Mouse (Mus musculus): ENCODE data around the gene Lyrm7. TPM values are rescaled to one million over a fixed set of nuclear protein-coding genes. Genes with fewer than 3 reads are reported as not detected.

Gene Lyrm7
- polyA plus RNA-seq, 1 experiment from 2014 or later, result 8.6 TPM

DNA sequence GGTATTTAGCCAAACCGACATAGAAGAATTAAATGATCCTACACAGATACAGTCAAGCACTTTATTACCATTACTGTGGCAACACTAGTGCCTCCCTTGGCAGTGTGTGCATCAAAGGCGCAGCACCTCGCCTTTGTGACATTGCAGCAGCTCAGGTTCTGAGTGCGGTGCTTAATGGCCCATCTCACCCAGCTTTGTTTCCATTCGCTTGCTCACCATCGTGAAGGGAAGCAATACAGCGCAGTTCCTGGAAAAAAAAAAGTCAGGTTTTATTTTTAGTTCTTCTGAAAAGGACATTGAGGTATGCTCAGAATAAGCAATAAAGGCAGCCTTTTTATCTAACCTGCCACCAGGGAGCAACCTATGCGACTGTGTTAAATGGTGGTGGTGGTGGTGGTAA lies 33.9 kb downstream of the Lyrm7 start:
- H3K4me3 ChIP-seq (ENCODE audit: low read depth, low read length), result no peak overlapping the region
- no peak overlapping the region for H3K27ac ChIP-seq (ENCODE audit: low read depth, low read length)
- no peaks in the 10 kb centered on the region for H3K27me3 ChIP-seq (ENCODE audit: control insufficient read depth, insufficient read depth, low read length)
- no peak for ATAC-seq (replicated peaks; ENCODE audit: low FRiP score)
- no peak for DNase-seq (ENCODE audit: low spot score)
- 93% methylated on average over 8 of the region's 8 CpGs for WGBS
- H3K36me3 ChIP-seq (ENCODE audit: control insufficient read depth, insufficient read depth, low read length), result no peaks in the 10 kb centered on the region
- H3K9ac ChIP-seq (ENCODE audit: low read length), result no peak overlapping the region
- H3K4me2 ChIP-seq (ENCODE audit: low read depth, low read length, severe bottlenecking), result no peak overlapping the region
- H3K4me1 ChIP-seq (replicated peaks; ENCODE audit: control insufficient read depth, insufficient read depth, low read length), result no peaks in the 10 kb centered on the region
- H3K9me3 ChIP-seq (ENCODE audit: control insufficient read depth, low read length), result peaks cover 3% of the 10 kb centered on the region; the same call in 1 of the 2 replicates

DNA sequence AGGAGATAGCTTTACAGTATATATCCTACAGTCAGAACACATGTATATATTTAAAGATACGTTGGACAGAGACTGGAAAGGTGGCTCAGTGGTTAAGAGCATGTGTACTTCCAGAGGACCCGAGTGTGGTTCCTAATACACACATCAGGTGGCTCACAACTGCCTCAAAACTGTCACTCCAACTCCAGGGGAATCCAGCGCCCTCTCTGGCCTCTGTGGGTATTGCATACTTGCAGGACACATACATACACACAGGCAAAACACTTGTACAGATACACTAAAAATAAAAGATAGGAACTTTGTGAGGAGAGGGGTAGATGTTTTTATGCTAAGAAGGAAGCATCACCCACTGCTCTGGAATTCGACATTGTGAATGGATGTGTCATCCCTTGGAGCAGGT lies 34.9 kb downstream of the Lyrm7 start:
- H3K36me3 ChIP-seq (ENCODE audit: control insufficient read depth, insufficient read depth, low read length), result no peaks in the 10 kb centered on the region
- no peak for DNase-seq (ENCODE audit: low spot score)
- no peak overlapping the region for H3K27ac ChIP-seq (ENCODE audit: low read depth, low read length)
- H3K4me3 ChIP-seq (ENCODE audit: low read depth, low read length), result no peak overlapping the region
- H3K9ac ChIP-seq (ENCODE audit: low read length), result no peak overlapping the region
- peaks cover 3% of the 10 kb centered on the region; the same call in 1 of the 2 replicates for H3K9me3 ChIP-seq (ENCODE audit: control insufficient read depth, low read length)
- H3K27me3 ChIP-seq (ENCODE audit: control insufficient read depth, insufficient read depth, low read length), result no peaks in the 10 kb centered on the region
- no peaks in the 10 kb centered on the region for H3K4me1 ChIP-seq (replicated peaks; ENCODE audit: control insufficient read depth, insufficient read depth, low read length)
- ATAC-seq (replicated peaks; ENCODE audit: low FRiP score), result no peak
- WGBS, result 85% methylated on average over 4 of the region's 4 CpGs
- H3K4me2 ChIP-seq (ENCODE audit: low read depth, low read length, severe bottlenecking), result no peak overlapping the region

DNA sequence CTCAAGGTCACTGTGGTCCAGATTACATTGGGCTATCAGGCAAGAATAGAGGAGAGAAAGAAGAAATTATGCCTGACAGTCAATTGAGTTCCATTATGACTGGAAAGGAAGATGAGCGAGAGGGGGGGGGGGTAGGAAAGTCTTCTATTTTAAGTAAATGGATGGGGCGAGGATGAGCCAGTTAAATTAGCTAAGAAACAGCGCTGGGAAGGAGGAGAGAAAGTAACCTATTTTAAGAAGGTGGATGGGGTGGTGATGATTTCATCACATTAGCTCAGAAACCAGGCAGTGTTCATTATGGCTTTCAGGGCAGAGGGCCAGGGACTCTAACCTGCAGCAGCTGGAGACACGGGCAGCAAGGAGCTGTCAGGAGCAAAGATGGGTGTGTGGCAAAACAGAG lies 37.2 kb downstream of the Lyrm7 start:
- peaks cover 3% of the 10 kb centered on the region; the same call in 1 of the 2 replicates for H3K9me3 ChIP-seq (ENCODE audit: control insufficient read depth, low read length)
- H3K4me2 ChIP-seq (ENCODE audit: low read depth, low read length, severe bottlenecking), result no peak overlapping the region
- H3K27ac ChIP-seq (ENCODE audit: low read depth, low read length), result no peak overlapping the region
- WGBS, result 89% methylated on average over 4 of the region's 4 CpGs
- no peaks in the 10 kb centered on the region for H3K27me3 ChIP-seq (ENCODE audit: control insufficient read depth, insufficient read depth, low read length)
- H3K36me3 ChIP-seq (ENCODE audit: control insufficient read depth, insufficient read depth, low read length), result no peaks in the 10 kb centered on the region
- no peak overlapping the region for H3K9ac ChIP-seq (ENCODE audit: low read length)
- no peak overlapping the region for H3K4me3 ChIP-seq (ENCODE audit: low read depth, low read length)
- ATAC-seq (replicated peaks; ENCODE audit: low FRiP score) (no peak), DNase-seq (ENCODE audit: low spot score) (no peak)
- H3K4me1 ChIP-seq (replicated peaks; ENCODE audit: control insufficient read depth, insufficient read depth, low read length), result no peaks in the 10 kb centered on the region

DNA sequence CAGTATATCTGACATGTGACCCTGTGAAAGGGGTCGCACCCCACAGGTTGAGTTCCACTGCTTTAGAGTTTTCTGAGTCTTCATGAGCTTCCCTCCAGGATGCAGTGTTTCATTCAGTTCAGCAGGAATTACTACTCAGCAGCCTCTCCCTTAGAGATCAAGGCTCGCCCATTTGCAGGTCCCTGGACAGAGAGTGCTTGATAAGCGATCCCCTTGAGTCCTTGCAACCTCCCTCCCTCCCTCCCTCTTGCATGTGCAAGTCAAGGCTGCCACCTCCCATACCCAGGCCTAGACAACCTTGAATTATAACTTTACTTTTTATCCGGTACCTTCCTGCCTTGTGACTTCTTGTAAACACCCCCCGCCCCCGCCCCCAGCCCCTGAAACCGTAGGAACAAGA lies 41.2 kb downstream of the Lyrm7 start:
- DNase-seq (ENCODE audit: low spot score) (no peak), ATAC-seq (replicated peaks; ENCODE audit: low FRiP score) (no peak)
- 75% methylated on average over 7 of the region's 7 CpGs for WGBS
- Histone ChIP-seq H3K9me3 (ENCODE audit: control insufficient read depth, low read length) (peaks cover 3% of the 10 kb centered on the region; the same call in 1 of the 2 replicates), H3K27ac (ENCODE audit: low read depth, low read length) (no peak overlapping the region), H3K4me1 (replicated peaks; ENCODE audit: control insufficient read depth, insufficient read depth, low read length) (no peaks in the 10 kb centered on the region), H3K9ac (ENCODE audit: low read length) (no peak overlapping the region), H3K4me2 (ENCODE audit: low read depth, low read length, severe bottlenecking) (no peak overlapping the region), H3K27me3 (ENCODE audit: control insufficient read depth, insufficient read depth, low read length) (no peaks in the 10 kb centered on the region), H3K4me3 (ENCODE audit: low read depth, low read length) (no peak overlapping the region), H3K36me3 (ENCODE audit: control insufficient read depth, insufficient read depth, low read length) (no peaks in the 10 kb centered on the region)

DNA sequence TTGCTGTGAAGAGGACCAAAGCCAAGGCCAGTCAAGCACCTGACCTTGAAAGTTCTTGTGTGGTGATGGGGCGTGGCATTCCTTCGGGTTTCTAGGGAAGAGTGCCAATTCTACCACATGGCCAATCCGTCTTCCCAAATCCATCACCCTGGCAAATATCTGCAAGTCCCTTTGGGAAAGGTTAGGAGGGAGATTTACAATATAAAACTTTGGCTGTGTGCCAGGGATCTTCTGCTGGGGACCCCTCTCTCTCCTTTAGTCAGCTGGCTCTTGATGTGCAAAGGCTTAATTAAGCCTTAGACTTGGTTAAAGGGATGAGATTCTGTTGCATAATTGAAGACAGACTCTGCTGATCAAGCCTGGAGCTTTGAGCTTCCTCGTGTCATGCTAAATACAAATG lies 43.3 kb downstream of the Lyrm7 start:
- Histone ChIP-seq H3K4me3 (ENCODE audit: low read depth, low read length) (no peak overlapping the region), H3K9me3 (ENCODE audit: control insufficient read depth, low read length) (no peaks in the 10 kb centered on the region), H3K9ac (ENCODE audit: low read length) (no peak overlapping the region), H3K4me1 (replicated peaks; ENCODE audit: control insufficient read depth, insufficient read depth, low read length) (peaks cover 10% of the 10 kb centered on the region; the same call in 1 of the 2 replicates), H3K27ac (ENCODE audit: low read depth, low read length) (no peak overlapping the region), H3K4me2 (ENCODE audit: low read depth, low read length, severe bottlenecking) (no peak overlapping the region), H3K36me3 (ENCODE audit: control insufficient read depth, insufficient read depth, low read length) (no peaks in the 10 kb centered on the region), H3K27me3 (ENCODE audit: control insufficient read depth, insufficient read depth, low read length) (no peaks in the 10 kb centered on the region)
- 76% methylated on average over 4 of the region's 4 CpGs for WGBS
- DNase-seq (ENCODE audit: low spot score), result no peak
- ATAC-seq (replicated peaks; ENCODE audit: low FRiP score), result no peak

DNA sequence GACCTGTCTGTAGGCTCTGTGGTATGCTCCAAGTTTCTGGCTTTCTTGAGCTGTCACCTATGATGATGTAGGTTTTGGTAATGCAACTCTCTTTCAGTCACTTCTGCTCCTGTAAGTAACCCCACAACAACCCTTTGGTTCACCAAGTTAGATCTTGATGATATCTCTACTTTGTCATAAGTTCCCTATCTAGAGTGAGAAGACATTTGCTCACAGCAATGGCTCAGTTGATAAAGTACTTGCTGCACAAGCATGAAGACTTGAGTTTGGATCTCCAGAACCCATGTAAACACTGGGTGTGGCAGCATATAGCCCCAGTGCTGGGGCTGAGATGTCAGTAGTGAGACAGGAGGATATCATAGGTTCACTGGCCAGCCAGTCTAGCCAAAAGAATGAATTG lies 45.1 kb downstream of the Lyrm7 start:
- no peaks in the 10 kb centered on the region for H3K36me3 ChIP-seq (ENCODE audit: control insufficient read depth, insufficient read depth, low read length)
- DNase-seq (ENCODE audit: low spot score), result no peak
- H3K4me1 ChIP-seq (replicated peaks; ENCODE audit: control insufficient read depth, insufficient read depth, low read length), result peaks cover 13% of the 10 kb centered on the region; the same call in 1 of the 2 replicates
- H3K4me3 ChIP-seq (ENCODE audit: low read depth, low read length), result no peak overlapping the region
- H3K27ac ChIP-seq (ENCODE audit: low read depth, low read length), result no peak overlapping the region
- no peak overlapping the region for H3K4me2 ChIP-seq (ENCODE audit: low read depth, low read length, severe bottlenecking)
- H3K9me3 ChIP-seq (ENCODE audit: control insufficient read depth, low read length), result no peaks in the 10 kb centered on the region
- no peaks in the 10 kb centered on the region for H3K27me3 ChIP-seq (ENCODE audit: control insufficient read depth, insufficient read depth, low read length)
- ATAC-seq (replicated peaks; ENCODE audit: low FRiP score), result no peak
- no peak overlapping the region for H3K9ac ChIP-seq (ENCODE audit: low read length)

DNA sequence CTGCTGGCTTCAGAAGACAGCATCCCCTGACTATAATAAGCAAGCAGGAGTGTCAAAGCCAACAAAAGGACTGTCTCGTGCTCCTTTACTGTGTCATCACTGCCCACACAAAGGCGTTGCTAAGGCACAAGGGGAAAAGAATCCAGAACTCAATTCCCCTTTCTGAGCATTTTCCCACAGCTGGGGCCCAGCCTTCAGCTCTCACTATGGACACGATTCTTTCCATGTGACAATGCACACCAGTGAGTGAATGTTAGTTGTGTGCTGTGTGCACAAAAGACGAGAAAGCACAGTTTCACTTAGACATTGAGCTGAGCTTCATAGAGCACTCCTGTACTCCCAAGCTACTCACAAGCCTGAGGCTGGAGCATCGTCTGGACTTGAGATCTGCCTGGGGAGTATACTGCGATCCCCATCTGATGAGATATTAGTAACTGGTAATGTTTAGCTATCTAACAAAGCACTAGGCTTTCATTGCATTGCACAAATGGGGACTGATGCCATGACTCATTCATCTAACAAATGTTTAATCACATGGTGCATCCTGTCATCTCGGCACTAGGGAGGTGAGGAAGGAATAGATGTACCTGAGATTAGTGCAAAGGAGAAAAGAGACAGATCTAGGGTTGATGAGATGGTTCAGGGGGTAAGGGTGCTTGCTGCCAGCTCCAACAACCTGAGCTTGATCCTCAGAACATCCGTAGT lies 47.8 kb downstream of the Lyrm7 start:
- H3K4me3 ChIP-seq (ENCODE audit: low read depth, low read length), result no peak overlapping the region

DNA sequence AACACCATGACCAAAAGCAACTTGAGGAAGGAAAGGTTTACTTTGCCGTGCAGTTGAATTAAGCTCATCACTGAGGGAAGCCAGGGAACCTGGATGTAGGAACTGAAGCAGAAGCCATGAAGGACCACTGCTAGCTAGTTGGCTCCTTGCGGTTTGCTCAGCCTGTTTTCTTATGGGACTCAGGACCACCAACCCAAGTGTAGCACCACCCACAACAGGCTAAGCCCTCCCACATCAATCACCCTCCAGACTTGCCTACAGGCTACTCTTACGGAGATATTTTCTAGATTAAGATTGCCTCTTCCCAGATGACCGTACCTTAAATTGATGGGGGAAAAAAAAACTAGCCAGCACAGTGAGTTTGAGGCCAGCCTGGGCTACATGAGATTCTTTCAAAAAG lies 48.4 kb downstream of the Lyrm7 start:
- Histone ChIP-seq H3K36me3 (ENCODE audit: control insufficient read depth, insufficient read depth, low read length) (no peaks in the 10 kb centered on the region), H3K9me3 (ENCODE audit: control insufficient read depth, low read length) (no peaks in the 10 kb centered on the region), H3K4me3 (ENCODE audit: low read depth, low read length) (no peak overlapping the region), H3K4me1 (replicated peaks; ENCODE audit: control insufficient read depth, insufficient read depth, low read length) (peaks cover 13% of the 10 kb centered on the region; the same call in 1 of the 2 replicates), H3K27me3 (ENCODE audit: control insufficient read depth, insufficient read depth, low read length) (no peaks in the 10 kb centered on the region), H3K27ac (ENCODE audit: low read depth, low read length) (peak overlapping the region; percentile 90), H3K9ac (ENCODE audit: low read length) (no peak overlapping the region; the same call in 1 of the 2 replicates), H3K4me2 (ENCODE audit: low read depth, low read length, severe bottlenecking) (peak overlapping the region; percentile 11; the same call in 1 of the 2 replicates)
- no peak for DNase-seq (ENCODE audit: low spot score)
- peak; percentile 60; the same call in 1 of the 2 replicates for ATAC-seq (replicated peaks; ENCODE audit: low FRiP score)
- WGBS, result 47% methylated on average over 4 of the region's 4 CpGs

More for the DNA sequence above, 47.8 kb downstream of the Lyrm7 start:
- peaks cover 13% of the 10 kb centered on the region; the same call in 1 of the 2 replicates for H3K4me1 ChIP-seq (replicated peaks; ENCODE audit: control insufficient read depth, insufficient read depth, low read length)
- no peaks in the 10 kb centered on the region for H3K9me3 ChIP-seq (ENCODE audit: control insufficient read depth, low read length)
- no peaks in the 10 kb centered on the region for H3K36me3 ChIP-seq (ENCODE audit: control insufficient read depth, insufficient read depth, low read length)
- peak overlapping the region; percentile 14; the same call in 1 of the 2 replicates for H3K9ac ChIP-seq (ENCODE audit: low read length)
- ATAC-seq (replicated peaks; ENCODE audit: low FRiP score), result peak; percentile 88
- no peaks in the 10 kb centered on the region for H3K27me3 ChIP-seq (ENCODE audit: control insufficient read depth, insufficient read depth, low read length)
- DNase-seq (ENCODE audit: low spot score), result peak; percentile 70
- WGBS, result 34% methylated on average over 8 of the region's 8 CpGs
- H3K27ac ChIP-seq (ENCODE audit: low read depth, low read length), result peak overlapping the region; percentile 90
- H3K4me2 ChIP-seq (ENCODE audit: low read depth, low read length, severe bottlenecking), result no peak overlapping the region

DNA sequence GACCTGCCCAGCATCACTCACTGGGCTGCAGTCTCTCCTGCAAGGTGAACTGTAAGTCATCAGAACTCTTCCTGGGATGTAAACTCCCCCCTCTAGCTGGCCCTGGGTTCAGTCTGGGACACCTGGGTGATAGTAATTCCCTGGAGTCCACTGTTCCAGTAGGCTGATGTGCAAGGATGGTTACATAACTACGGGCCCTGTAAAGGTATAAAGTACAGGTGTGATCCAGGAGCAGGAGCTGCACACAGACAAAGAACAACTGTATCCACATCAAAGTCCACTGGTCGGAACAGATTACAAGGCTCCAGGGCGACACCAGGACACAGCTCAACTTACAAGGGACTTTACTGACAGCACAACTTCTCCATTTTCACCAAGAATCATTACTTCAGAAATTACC lies 49.7 kb downstream of the Lyrm7 start:
- DNase-seq (ENCODE audit: low spot score), result no peak
- H3K4me2 ChIP-seq (ENCODE audit: low read depth, low read length, severe bottlenecking), result no peak overlapping the region
- no peaks in the 10 kb centered on the region for H3K9me3 ChIP-seq (ENCODE audit: control insufficient read depth, low read length)
- H3K4me3 ChIP-seq (ENCODE audit: low read depth, low read length), result no peak overlapping the region
- no peaks in the 10 kb centered on the region for H3K36me3 ChIP-seq (ENCODE audit: control insufficient read depth, insufficient read depth, low read length)
- no peaks in the 10 kb centered on the region for H3K27me3 ChIP-seq (ENCODE audit: control insufficient read depth, insufficient read depth, low read length)
- no peak overlapping the region for H3K9ac ChIP-seq (ENCODE audit: low read length)
- 89% methylated on average over 3 of the region's 3 CpGs for WGBS
- ATAC-seq (replicated peaks; ENCODE audit: low FRiP score), result no peak
- H3K27ac ChIP-seq (ENCODE audit: low read depth, low read length), result no peak overlapping the region
- H3K4me1 ChIP-seq (replicated peaks; ENCODE audit: control insufficient read depth, insufficient read depth, low read length), result peaks cover 13% of the 10 kb centered on the region; the same call in 1 of the 2 replicates
